Mouse (Mus musculus): ENCODE results near the gene Fjx1. TPM values are rescaled to one million over a fixed set of nuclear protein-coding genes. Genes with fewer than 3 reads are reported as not detected.

The Fjx1 gene
- polyA plus RNA-seq (2015; fragmentation: Nextera tagmentation; extraction: Ambion mirVana), result 10.1 and 10.4 TPM in 2 replicates

DNA sequence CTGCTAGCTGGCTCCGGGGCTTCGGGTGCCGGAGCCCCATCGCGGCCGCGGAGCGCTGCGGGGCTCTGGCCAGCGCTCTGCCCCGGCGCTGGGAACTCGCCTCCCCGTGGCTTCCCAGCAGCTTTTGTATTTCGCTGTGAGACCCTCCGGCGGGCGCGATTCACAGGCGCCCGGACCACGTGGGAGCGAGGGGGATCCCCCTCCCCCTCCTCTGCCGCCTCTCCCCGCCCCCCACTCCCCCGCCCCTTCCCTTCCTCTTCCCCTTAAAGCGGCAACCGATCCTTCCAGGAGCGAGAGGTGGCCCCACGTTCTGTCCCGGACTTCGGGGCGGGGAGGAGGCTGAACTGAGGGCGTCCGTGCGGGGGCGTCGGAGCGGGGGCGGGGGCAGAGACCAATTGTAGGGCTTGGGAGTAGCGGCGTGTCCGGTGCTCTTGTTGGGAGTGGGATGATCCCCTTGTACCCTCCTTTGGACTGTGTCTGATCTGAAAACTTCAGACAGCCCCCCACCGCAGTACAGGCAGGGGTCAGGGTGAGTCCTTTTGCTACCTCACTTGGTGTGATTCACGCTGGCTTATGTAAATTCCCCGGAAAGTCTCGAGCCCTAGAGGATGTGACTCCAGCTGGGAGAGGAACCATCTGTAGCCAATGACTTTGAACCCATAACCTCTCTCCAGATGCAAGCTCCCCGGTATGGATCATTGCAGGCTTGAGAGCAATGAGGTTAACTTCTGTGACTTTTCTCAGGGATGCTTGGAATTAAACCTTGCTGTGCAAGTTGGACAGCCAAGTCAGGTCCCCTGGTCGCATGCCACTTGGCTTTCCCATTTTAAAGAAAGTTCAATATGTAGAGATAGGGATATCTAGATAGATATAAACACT is at the start of gene Fjx1:
Gene Fjx1, minus strand, starts transcription at position 829 of the 879 bp plus-strand sequence.
- Histone ChIP-seq H3K9ac (peak within 1 kb of the TSS; percentile 70), H3K4me2 (peak within 1 kb of the TSS; percentile 96), H3K27ac (peak within 1 kb of the TSS; percentile 86), H3K4me3 (replicated peaks) (peak within 1 kb of the TSS; percentile 73), H3K36me3 (no peaks in the 10 kb centered on the region), H3K27me3 (replicated peaks) (no peaks in the 10 kb centered on the region), H3K9me3 (no peaks in the 10 kb centered on the region), H3K4me1 (peaks cover 13% of the 10 kb centered on the region)
- WGBS, result 1% methylated on average over 45 of the region's 49 CpGs
- ATAC-seq (ENCODE audit: insufficient read depth, low FRiP score, low read depth), result peak; percentile 56

DNA sequence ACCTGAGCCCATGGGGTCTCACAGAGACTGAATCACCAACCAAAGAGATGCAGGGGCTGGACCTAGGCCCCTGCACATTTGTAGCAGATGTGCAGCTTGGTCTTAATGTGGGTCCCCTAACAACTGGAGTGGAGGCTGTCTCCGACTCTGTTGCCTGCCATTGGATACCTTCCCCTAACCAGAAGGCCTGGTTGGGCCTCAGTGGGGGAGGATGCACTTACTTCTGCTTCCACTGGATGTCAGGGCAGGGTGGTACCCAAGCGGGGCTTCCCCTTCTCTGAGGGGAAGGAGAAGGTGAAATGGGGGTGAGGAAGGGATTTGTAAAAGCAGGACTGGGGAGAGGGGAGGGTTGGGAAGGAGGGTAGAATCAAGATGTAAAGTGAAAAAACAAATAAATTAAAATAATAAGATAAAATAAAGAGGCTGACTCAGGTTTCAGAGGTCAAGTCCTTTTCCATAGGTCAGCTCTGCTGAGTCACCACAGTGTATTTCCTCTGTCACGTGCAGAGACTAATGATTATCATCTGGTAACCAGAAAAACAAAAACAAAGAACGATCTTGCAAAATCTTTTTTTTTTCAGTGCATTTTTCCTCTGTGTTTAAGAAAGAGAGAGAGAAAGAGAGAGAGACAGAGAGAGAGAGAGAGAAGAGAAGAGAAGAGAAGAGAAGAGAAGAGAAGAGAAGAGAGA is 47.8 kb upstream of the Fjx1 start:
- Histone ChIP-seq H3K9ac (no peak overlapping the region), H3K4me3 (replicated peaks) (no peak overlapping the region), H3K4me1 (no peaks in the 10 kb centered on the region), H3K27me3 (replicated peaks) (no peaks in the 10 kb centered on the region), H3K9me3 (no peaks in the 10 kb centered on the region), H3K4me2 (no peak overlapping the region), H3K27ac (no peak overlapping the region), H3K36me3 (no peaks in the 10 kb centered on the region)
- 45% methylated on average over 4 of the region's 4 CpGs for WGBS
- ATAC-seq (ENCODE audit: insufficient read depth, low FRiP score, low read depth), result no peak

- no peak overlapping the region for H3K27ac ChIP-seq
- H3K27me3 ChIP-seq (replicated peaks), result no peaks in the 10 kb centered on the region
- H3K4me1 ChIP-seq, result no peaks in the 10 kb centered on the region
- H3K9ac ChIP-seq, result no peak overlapping the region
- H3K36me3 ChIP-seq, result no peaks in the 10 kb centered on the region
- H3K9me3 ChIP-seq, result no peaks in the 10 kb centered on the region
- no peak overlapping the region for H3K4me3 ChIP-seq (replicated peaks)
- no peak overlapping the region for H3K4me2 ChIP-seq
- WGBS, result 64% methylated on average over 3 of the region's 3 CpGs
- no peak for ATAC-seq (ENCODE audit: insufficient read depth, low FRiP score, low read depth)
Measured at GRCm38 (mm10) chr2:102480738-102481137, 28.4 kb upstream of the Fjx1 start.

DNA sequence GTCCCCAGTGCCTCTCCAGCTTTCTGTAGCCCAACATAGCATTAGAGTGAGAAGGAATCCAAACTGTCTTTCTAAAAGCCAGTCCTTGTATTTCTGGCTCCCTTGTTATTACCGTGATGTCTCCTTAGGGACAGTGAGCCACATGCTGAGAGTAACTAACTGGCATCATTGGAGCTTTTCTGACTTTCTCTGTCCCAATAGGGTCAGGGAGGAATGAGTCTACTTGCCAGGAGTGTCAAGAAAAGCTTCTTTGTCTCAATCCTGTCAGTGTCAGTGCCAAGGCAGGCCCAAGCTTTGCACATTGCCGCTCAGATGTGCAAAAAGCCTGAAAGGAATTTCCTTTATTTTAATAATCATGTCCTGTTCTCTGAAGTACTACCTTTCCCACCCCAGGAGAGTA is 23.8 kb upstream of the Fjx1 start:
- H3K27me3 ChIP-seq (replicated peaks), result no peaks in the 10 kb centered on the region
- no peak overlapping the region for H3K9ac ChIP-seq
- H3K36me3 ChIP-seq, result no peaks in the 10 kb centered on the region
- H3K4me3 ChIP-seq (replicated peaks), result no peak overlapping the region
- H3K27ac ChIP-seq, result no peak overlapping the region
- no peak for ATAC-seq (ENCODE audit: insufficient read depth, low FRiP score, low read depth)
- H3K4me2 ChIP-seq, result no peak overlapping the region
- H3K9me3 ChIP-seq, result no peaks in the 10 kb centered on the region
- 70% methylated on average over 2 of the region's 2 CpGs for WGBS
- H3K4me1 ChIP-seq, result no peaks in the 10 kb centered on the region

DNA sequence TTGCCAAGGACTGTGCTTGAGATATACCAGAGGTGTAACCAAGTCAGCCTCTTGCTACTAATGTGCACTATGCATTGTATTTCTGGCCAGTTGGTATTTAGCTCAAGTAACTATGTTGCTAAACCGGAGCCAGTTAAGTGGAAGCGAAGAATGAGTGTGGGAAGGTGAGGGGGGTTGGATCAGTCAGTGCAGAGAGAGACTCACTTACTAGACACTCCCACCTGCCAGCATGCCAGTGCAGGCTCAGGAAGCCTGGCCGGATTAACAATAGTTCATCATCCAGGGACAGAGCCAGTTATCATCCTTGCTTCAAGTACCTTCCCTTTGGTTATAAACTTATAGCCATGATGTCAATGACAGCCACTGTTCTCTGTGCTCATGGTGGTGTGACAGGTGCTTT is 16.3 kb upstream of the Fjx1 start:
- no peak overlapping the region for H3K27ac ChIP-seq
- H3K4me1 ChIP-seq, result peaks cover 3% of the 10 kb centered on the region; the same call in 1 of the 2 replicates
- no peak for ATAC-seq (ENCODE audit: insufficient read depth, low FRiP score, low read depth)
- H3K36me3 ChIP-seq, result no peaks in the 10 kb centered on the region
- H3K9me3 ChIP-seq, result no peaks in the 10 kb centered on the region
- 68% methylated on average over 3 of the region's 3 CpGs for WGBS
- H3K27me3 ChIP-seq (replicated peaks), result no peaks in the 10 kb centered on the region
- H3K9ac ChIP-seq, result no peak overlapping the region
- H3K4me3 ChIP-seq (replicated peaks), result no peak overlapping the region
- no peak overlapping the region for H3K4me2 ChIP-seq

DNA sequence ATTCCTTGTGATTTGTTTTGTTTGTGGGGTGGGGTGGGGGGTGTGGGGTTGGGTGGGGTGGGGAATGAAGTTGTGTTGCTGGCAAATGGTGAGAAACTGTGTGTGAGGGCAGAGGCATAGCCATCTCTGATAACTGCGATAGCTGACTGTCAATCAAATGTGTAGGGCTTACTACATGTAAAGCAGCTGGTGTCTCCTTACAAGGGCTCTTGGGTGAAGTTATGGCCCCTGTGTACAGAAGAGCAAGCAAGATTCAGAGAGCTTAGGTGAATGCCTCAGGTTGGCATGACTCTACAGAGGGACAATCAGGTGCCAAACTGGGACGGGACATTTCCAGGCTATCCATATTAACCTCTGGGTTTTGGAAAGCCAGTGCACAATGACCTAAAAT is 12.0 kb upstream of the Fjx1 start:
- Histone ChIP-seq H3K4me3 (replicated peaks) (no peak overlapping the region), H3K9ac (no peak overlapping the region), H3K4me2 (no peak overlapping the region), H3K36me3 (no peaks in the 10 kb centered on the region), H3K9me3 (no peaks in the 10 kb centered on the region), H3K27ac (no peak overlapping the region), H3K27me3 (replicated peaks) (no peaks in the 10 kb centered on the region), H3K4me1 (peaks cover 3% of the 10 kb centered on the region; the same call in 1 of the 2 replicates)
- WGBS, result 81% methylated on average over 2 of the region's 2 CpGs
- ATAC-seq (ENCODE audit: insufficient read depth, low FRiP score, low read depth), result no peak

- Histone ChIP-seq H3K36me3 (no peaks in the 10 kb centered on the region), H3K9ac (no peak overlapping the region), H3K4me1 (peaks cover 3% of the 10 kb centered on the region; the same call in 1 of the 2 replicates), H3K4me2 (peak overlapping the region; percentile 2; the same call in 1 of the 2 replicates), H3K9me3 (no peaks in the 10 kb centered on the region), H3K27me3 (replicated peaks) (no peaks in the 10 kb centered on the region), H3K4me3 (replicated peaks) (no peak overlapping the region), H3K27ac (peak overlapping the region; percentile 62; the same call in 1 of the 2 replicates)
- 32% methylated on average over 12 of the region's 12 CpGs for WGBS
- peak; percentile 52 for ATAC-seq (ENCODE audit: insufficient read depth, low FRiP score, low read depth)
Measured at GRCm38 (mm10) chr2:102463587-102464341, 11.5 kb upstream of the Fjx1 start.

GRCm38 (mm10) chr2:102461491-102461890 is 9.2 kb upstream of the Fjx1 start:
- Histone ChIP-seq H3K9ac (no peak overlapping the region), H3K4me2 (no peak overlapping the region), H3K9me3 (no peaks in the 10 kb centered on the region), H3K27me3 (replicated peaks) (no peaks in the 10 kb centered on the region), H3K36me3 (no peaks in the 10 kb centered on the region), H3K4me1 (peaks cover 3% of the 10 kb centered on the region; the same call in 1 of the 2 replicates), H3K4me3 (replicated peaks) (no peak overlapping the region), H3K27ac (no peak overlapping the region)
- no peak for ATAC-seq (ENCODE audit: insufficient read depth, low FRiP score, low read depth)
- 87% methylated on average over 1 of the region's 1 CpGs for WGBS

DNA sequence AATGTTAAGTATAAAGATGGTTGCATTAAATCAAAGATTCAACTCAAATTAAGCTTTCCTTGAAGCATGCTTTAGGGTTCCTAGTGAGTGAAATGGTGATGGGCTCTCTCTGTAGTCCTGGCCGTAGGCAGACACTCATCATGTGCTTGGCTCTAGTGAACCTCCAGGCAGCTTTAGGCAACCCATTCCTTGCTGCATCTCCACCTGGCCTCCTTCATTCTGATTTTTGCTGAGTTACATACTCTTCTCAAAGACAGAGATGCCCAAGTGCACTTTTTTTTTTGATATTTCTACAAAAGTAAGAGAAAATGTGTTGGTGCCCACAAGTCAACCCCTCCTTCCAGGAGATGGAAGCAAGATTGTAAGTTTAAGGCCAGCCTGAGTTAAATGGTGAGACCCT is 2.8 kb upstream of the Fjx1 start:
- no peak for ATAC-seq (ENCODE audit: insufficient read depth, low FRiP score, low read depth)

GRCm38 (mm10) chr2:102453447-102453846 is 1.1 kb upstream of the Fjx1 start:
- Histone ChIP-seq H3K4me2 (no peak overlapping the region), H3K36me3 (no peaks in the 10 kb centered on the region), H3K27ac (no peak overlapping the region), H3K27me3 (replicated peaks) (no peaks in the 10 kb centered on the region), H3K4me3 (replicated peaks) (no peak overlapping the region), H3K9ac (no peak overlapping the region), H3K4me1 (peaks cover 13% of the 10 kb centered on the region), H3K9me3 (no peaks in the 10 kb centered on the region)
- 40% methylated on average over 3 of the region's 3 CpGs for WGBS
- no peak for ATAC-seq (ENCODE audit: insufficient read depth, low FRiP score, low read depth)

More for the DNA sequence above, 2.8 kb upstream of the Fjx1 start:
- peaks cover 11% of the 10 kb centered on the region for H3K4me1 ChIP-seq
- 79% methylated on average over 1 of the region's 1 CpGs for WGBS
- no peak overlapping the region for H3K4me2 ChIP-seq
- no peak overlapping the region for H3K4me3 ChIP-seq (replicated peaks)
- no peak overlapping the region for H3K27ac ChIP-seq
- no peaks in the 10 kb centered on the region for H3K27me3 ChIP-seq (replicated peaks)
- H3K9ac ChIP-seq, result no peak overlapping the region
- H3K36me3 ChIP-seq, result no peaks in the 10 kb centered on the region
- no peaks in the 10 kb centered on the region for H3K9me3 ChIP-seq

GRCm38 (mm10) chr2:102450761-102451670 is 1.3 kb downstream of the Fjx1 start:
- Histone ChIP-seq H3K4me1 (peaks cover 13% of the 10 kb centered on the region), H3K27me3 (replicated peaks) (no peaks in the 10 kb centered on the region), H3K9me3 (no peaks in the 10 kb centered on the region), H3K9ac (peak overlapping the region; percentile 70), H3K4me2 (peak overlapping the region; percentile 96), H3K4me3 (replicated peaks) (peak overlapping the region; percentile 73), H3K27ac (peak overlapping the region; percentile 86), H3K36me3 (no peaks in the 10 kb centered on the region)
- ATAC-seq (ENCODE audit: insufficient read depth, low FRiP score, low read depth), result peak; percentile 34
- WGBS, result under 1% methylated on average over 108 of the region's 109 CpGs
